Mouse (Mus musculus): ENCODE measurements around the gene Rab15. TPM values are rescaled to one million over a fixed set of nuclear protein-coding genes. Genes with fewer than 3 reads are reported as not detected.
A peak's percentile ranks its signal among the peaks of the same experiment; 100 is the strongest.

The Rab15 gene
- total RNA-seq (2014; rRNA removed; ENCODE audit: low replicate concordance) (1.1 and 10.3 TPM in 2 replicates), polyA plus RNA-seq (2015; fragmentation: Nextera tagmentation; extraction: Ambion mirVana) (1.6 and 1.7 TPM in 2 replicates)

- no peaks in the 10 kb centered on the region for H3K9me3 ChIP-seq (replicated peaks; ENCODE audit: control insufficient read depth, low read length)
- DNase-seq (ENCODE audit: low spot score) (no peak), ATAC-seq (ENCODE audit: insufficient read depth, low read depth) (no peak; the same call in 1 of the 2 replicates)
- H3K4me2 ChIP-seq (ENCODE audit: low read depth, low read length), result peak within 1 kb of the TSS; percentile 80
- H3K27me3 ChIP-seq (ENCODE audit: control insufficient read depth, insufficient read depth, low read length), result peaks cover 41% of the 10 kb centered on the region
- 7% methylated on average over 17 of the region's 17 CpGs for WGBS
- TF ChIP-seq EP300 (IDR thresholded peaks at IDR 0.05; ENCODE audit: low read depth) (no peak), CTCF (IDR thresholded peaks at IDR 0.05; ENCODE audit: low read depth) (no peak)
- H3K4me1 ChIP-seq (ENCODE audit: control insufficient read depth, insufficient read depth), result peaks cover 4% of the 10 kb centered on the region
- H3K4me3 ChIP-seq (ENCODE audit: low read depth, low read length), result peak within 1 kb of the TSS; percentile 54
- H3K27ac ChIP-seq (ENCODE audit: low read depth), result no peak within 1 kb of the TSS
- H3K36me3 ChIP-seq (replicated peaks; ENCODE audit: control insufficient read depth, insufficient read depth, low read length), result no peaks in the 10 kb centered on the region
- H3K9ac ChIP-seq (replicated peaks; ENCODE audit: low read depth, low read length), result peak within 1 kb of the TSS; percentile 51
These were observed at the start of gene Rab15 for GRCm38 (mm10) chr12:76822651-76823041. Gene Rab15 (minus strand): TSS chr12:76822908.

DNA sequence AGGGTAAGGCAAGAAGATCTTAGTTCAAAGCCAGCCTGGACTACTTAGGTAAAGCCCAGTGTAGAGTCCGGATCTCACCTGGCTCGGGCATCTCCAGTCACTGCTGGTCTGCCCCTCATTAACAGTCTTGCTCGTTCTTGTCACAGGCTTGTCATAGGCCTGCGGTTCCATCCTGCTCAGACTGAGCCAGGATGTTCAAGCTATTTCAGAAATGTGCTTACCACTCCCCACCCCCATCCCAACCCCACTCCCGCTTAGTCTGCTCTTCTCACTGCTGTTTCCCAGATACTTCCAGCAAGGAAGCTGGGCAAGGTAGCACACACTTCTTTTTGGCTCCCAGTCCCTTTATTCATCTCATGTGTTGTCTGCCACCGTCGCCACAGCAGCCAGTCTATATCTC is 46.9 kb upstream of the Rab15 start:
- Histone ChIP-seq H3K36me3 (replicated peaks; ENCODE audit: control insufficient read depth, insufficient read depth, low read length) (0 out of 2 replicates have a peak, but pooled peaks cover 8% of the 10 kb centered on the region), H3K27me3 (ENCODE audit: control insufficient read depth, insufficient read depth, low read length) (no peaks in the 10 kb centered on the region), H3K4me3 (ENCODE audit: low read depth, low read length) (no peak overlapping the region), H3K9me3 (replicated peaks; ENCODE audit: control insufficient read depth, low read length) (no peaks in the 10 kb centered on the region), H3K4me1 (ENCODE audit: control insufficient read depth, insufficient read depth) (peaks cover 14% of the 10 kb centered on the region), H3K9ac (replicated peaks; ENCODE audit: low read depth, low read length) (no peak overlapping the region), H3K27ac (ENCODE audit: low read depth) (no peak overlapping the region), H3K4me2 (ENCODE audit: low read depth, low read length) (no peak overlapping the region)
- WGBS, result 72% methylated on average over 7 of the region's 7 CpGs
- ATAC-seq (ENCODE audit: insufficient read depth, low read depth) (no peak), DNase-seq (ENCODE audit: low spot score) (no peak)
- TF ChIP-seq CTCF (IDR thresholded peaks at IDR 0.05; ENCODE audit: low read depth) (no peak), EP300 (IDR thresholded peaks at IDR 0.05; ENCODE audit: low read depth) (no peak)

DNA sequence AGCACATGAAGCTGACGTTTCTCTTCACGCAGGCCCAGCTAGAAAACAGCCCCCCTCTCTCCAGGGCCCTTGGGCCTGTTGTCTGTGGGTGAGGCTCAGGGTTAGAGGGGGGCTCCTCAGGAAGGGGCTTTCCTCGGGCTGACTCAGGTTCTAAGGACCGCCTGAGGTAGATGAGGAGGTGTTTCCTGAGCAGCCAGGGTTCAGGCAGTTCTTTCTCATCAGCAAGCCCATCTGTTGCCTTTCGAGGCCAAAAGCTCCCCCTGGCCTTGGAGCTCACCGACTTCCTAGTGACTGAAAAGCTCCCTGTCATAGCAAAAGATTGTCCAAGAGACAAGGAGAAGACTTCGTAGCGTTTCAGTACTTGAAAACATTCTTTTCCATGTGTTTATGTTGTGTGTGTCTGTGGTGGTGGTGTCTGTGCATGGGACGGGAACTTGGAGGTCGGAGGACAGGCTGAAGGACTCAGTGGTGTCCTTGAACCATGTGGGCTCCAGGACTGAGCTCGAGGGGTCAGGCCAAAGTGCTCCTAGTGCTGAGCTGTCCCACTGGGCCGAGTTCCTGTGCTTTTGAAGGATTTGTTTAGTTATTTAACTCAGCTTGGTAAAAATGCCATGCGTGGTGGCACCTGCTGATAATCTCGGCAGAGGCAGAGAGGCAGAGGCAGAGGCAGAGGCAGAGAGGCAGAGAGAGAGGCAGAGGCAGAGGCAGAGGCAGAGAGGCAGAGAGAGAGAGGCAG is 45.9 kb upstream of the Rab15 start:
- Histone ChIP-seq H3K4me2 (ENCODE audit: low read depth, low read length) (no peak overlapping the region), H3K9ac (replicated peaks; ENCODE audit: low read depth, low read length) (no peak overlapping the region), H3K9me3 (replicated peaks; ENCODE audit: control insufficient read depth, low read length) (no peaks in the 10 kb centered on the region), H3K4me1 (ENCODE audit: control insufficient read depth, insufficient read depth) (peaks cover 14% of the 10 kb centered on the region), H3K4me3 (ENCODE audit: low read depth, low read length) (no peak overlapping the region), H3K36me3 (replicated peaks; ENCODE audit: control insufficient read depth, insufficient read depth, low read length) (no peaks in the 10 kb centered on the region), H3K27ac (ENCODE audit: low read depth) (no peak overlapping the region), H3K27me3 (ENCODE audit: control insufficient read depth, insufficient read depth, low read length) (no peaks in the 10 kb centered on the region)
- no peak for DNase-seq (ENCODE audit: low spot score)
- ATAC-seq (ENCODE audit: insufficient read depth, low read depth), result no peak
- no peak for TF ChIP-seq EP300 (IDR thresholded peaks at IDR 0.05; ENCODE audit: low read depth)
- TF ChIP-seq CTCF (IDR thresholded peaks at IDR 0.05; ENCODE audit: low read depth), result no peak
- 75% methylated on average over 14 of the region's 14 CpGs for WGBS

DNA sequence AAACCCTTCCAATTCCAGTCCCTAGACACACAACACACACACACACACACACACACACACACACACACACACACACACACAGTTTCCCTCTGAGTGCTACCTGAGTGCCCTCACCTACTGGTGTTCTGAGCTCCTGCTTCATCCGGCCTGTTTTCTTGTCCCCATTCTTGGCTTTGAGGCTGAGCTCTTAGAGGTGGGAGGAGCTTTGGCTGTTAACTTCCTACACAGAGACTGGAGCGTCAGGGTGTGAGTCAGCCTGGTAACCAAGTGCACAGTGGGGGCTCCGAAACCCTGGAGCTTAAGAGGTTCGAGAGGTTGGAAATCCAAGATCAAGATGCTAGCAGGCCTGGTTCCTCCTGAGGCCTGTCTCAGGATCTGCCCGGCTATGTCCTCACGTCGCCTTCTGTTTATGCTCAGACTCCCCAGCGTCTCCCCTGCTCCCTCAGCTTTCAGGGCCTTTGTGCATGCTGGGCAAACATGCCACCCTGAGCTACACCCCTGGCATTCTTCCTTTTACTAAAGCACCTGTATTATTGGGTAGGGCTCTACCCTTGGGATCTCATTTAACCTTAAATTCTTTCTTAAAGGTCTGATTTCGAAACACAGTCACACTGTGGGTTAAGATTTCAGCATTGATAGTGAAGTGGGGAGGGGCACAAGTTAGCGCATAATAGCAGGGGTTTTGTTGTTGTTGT is 45.0 kb upstream of the Rab15 start:
- 62% methylated on average over 10 of the region's 10 CpGs for WGBS
- H3K4me3 ChIP-seq (ENCODE audit: low read depth, low read length), result no peak overlapping the region
- 0 out of 2 replicates have a peak, but pooled peaks have one; percentile 37 for ATAC-seq (ENCODE audit: insufficient read depth, low read depth)

GRCm38 (mm10) chr12:76865266-76865665 is 42.6 kb upstream of the Rab15 start:
- DNase-seq (ENCODE audit: low spot score) (no peak), ATAC-seq (ENCODE audit: insufficient read depth, low read depth) (peak; percentile 22; the same call in 1 of the 2 replicates)
- no peak overlapping the region for H3K27ac ChIP-seq (ENCODE audit: low read depth)
- H3K36me3 ChIP-seq (replicated peaks; ENCODE audit: control insufficient read depth, insufficient read depth, low read length), result no peaks in the 10 kb centered on the region
- TF ChIP-seq EP300 (IDR thresholded peaks at IDR 0.05; ENCODE audit: low read depth) (no peak), CTCF (IDR thresholded peaks at IDR 0.05; ENCODE audit: low read depth) (no peak)
- no peaks in the 10 kb centered on the region for H3K9me3 ChIP-seq (replicated peaks; ENCODE audit: control insufficient read depth, low read length)
- no peak overlapping the region for H3K9ac ChIP-seq (replicated peaks; ENCODE audit: low read depth, low read length)
- H3K4me2 ChIP-seq (ENCODE audit: low read depth, low read length), result no peak overlapping the region
- H3K4me3 ChIP-seq (ENCODE audit: low read depth, low read length), result no peak overlapping the region
- H3K27me3 ChIP-seq (ENCODE audit: control insufficient read depth, insufficient read depth, low read length), result no peaks in the 10 kb centered on the region
- 61% methylated on average over 13 of the region's 13 CpGs for WGBS
- peaks cover 14% of the 10 kb centered on the region for H3K4me1 ChIP-seq (ENCODE audit: control insufficient read depth, insufficient read depth)

More for the DNA sequence above, 45.0 kb upstream of the Rab15 start:
- H3K4me1 ChIP-seq (ENCODE audit: control insufficient read depth, insufficient read depth), result peaks cover 14% of the 10 kb centered on the region
- no peaks in the 10 kb centered on the region for H3K27me3 ChIP-seq (ENCODE audit: control insufficient read depth, insufficient read depth, low read length)
- H3K9ac ChIP-seq (replicated peaks; ENCODE audit: low read depth, low read length), result no peak overlapping the region
- TF ChIP-seq CTCF (IDR thresholded peaks at IDR 0.05; ENCODE audit: low read depth), result no peak
- TF ChIP-seq EP300 (IDR thresholded peaks at IDR 0.05; ENCODE audit: low read depth), result no peak
- DNase-seq (ENCODE audit: low spot score), result no peak
- H3K36me3 ChIP-seq (replicated peaks; ENCODE audit: control insufficient read depth, insufficient read depth, low read length), result no peaks in the 10 kb centered on the region
- no peak overlapping the region for H3K4me2 ChIP-seq (ENCODE audit: low read depth, low read length)
- H3K27ac ChIP-seq (ENCODE audit: low read depth), result no peak overlapping the region
- no peaks in the 10 kb centered on the region for H3K9me3 ChIP-seq (replicated peaks; ENCODE audit: control insufficient read depth, low read length)

Measured in heart, postnatal 0 days (tissue).